Mouse (Mus musculus) urinary bladder, adult 18-20 months (tissue): ENCODE measurements around the gene Hapln2.

Experiments
- DNase-seq, 2 experiments: peaks; one replicate each; pipeline ENCODE4 v3.0.0; 2022; ENCODE audit warnings: low spot score in 2 of 2, mixed read lengths in 2 of 2

Hapln2 gene

DNA sequence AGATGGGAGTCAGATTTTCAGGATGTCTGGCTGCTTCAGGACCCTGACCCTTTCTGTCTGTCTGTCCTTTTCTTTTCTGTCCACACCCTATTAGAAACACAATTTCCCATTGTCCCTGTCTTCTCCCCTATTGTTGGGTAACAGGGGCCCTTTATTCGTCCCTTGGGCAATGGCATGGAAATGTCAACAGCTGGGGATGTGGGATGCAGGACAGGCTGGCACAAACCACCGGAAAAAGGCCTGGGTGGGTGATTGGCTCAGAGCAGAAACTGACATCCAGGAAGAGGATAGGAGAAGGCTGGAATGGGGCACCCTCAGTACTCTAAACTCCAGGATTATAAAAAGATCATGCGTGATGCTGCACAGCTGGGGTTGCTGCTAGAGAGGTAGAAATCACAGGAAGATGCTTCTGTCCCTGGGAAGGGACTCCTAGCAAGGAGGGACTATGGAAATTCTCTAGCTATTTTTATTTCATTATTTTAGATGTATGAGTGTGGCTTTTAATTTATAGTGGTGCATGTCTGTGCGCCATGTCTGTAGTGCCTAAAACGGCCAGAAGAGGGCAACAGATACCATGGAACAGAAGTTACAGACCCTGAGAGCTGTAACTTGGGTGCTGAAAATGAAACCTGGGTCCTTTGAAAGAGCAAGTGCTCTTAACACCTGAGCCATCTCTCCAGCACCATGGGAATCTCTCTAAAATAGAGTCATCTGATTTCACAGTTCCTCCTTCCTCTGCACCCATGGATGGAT lies at the start of gene Hapln2:
Gene Hapln2 (minus strand): TSS at position 150 of the 753 bp plus-strand sequence.
- DNase-seq, result no peak

DNA sequence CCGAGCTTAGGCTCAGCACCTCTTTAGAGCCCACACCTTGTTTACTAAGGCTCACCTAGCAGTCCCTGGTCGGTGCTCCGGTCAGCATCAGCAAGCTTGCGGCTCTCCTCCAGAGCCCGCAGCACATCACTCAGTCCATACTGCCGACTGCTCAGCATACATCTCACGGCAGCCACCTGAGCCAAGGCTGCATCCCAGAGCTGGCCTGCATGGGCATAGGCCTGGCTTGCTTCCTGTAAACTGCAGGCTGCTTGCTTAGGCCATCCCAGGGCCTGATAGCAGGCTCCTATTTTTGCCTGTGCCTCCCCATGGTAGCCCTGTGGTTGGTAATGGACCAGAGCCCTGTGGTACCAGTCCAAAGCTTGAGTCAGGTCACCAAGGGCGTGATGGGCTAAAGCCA lies 47.4 kb upstream of the Hapln2 start:
- no peak for DNase-seq

DNA sequence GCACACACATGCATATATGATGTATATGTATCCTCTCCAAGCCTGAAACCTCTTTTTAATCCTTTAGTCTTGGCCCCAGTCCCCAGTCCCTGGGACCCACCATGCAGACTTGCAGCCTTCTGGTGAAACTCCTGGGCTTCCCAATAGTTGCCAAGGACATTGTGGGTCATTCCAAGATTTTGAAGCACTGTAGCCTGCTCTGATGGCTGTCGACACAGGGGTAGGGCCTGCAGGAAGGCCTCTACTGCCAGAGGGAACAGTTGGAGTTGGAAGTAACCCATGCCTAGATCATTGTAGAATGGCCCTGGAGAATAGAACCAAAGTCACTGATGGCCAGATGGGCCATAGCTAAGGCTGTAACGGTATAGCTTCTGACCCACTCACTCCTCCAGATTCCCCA lies 47.0 kb upstream of the Hapln2 start:
- DNase-seq, result no peak

DNA sequence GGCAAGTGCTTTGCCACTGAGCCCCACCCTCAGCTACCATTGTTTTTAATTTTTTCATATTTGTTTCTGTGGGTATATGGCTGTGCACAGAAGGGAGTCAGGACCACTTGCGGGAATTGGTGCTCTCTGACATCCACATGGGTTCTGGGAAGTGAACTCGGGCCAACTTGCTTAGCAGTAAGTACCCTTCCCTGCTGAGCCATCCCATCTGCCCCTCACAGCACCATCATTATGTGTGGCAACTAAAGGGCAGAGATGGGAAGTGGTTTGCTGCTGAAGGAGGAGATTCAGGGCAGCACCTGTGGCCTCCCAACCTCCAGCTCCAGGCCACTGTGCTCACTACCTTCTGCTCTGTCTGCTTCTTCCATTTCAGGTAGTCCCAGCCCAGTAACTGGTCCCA lies 46.2 kb upstream of the Hapln2 start:
- DNase-seq, result no peak

DNA sequence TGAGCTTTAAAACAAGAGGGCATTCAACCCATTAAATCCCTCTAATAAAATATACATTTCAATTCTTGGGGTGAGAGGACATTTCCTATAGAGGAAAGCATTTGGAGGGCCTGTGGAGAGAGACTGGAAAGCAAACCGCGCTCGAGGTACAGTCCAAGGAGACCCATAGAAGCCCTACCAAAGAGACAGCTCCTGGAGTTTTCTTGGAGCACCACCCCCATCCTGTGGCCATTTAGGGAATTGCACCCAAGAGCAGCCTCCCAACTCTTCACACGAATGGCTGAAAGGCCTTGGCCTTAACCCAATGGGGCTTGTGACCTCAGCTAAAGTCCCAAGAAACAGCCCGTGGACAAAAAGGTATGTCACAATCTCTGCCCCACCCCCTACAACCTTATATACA lies 44.4 kb upstream of the Hapln2 start:
- DNase-seq, result peak; percentile 70 to 87

DNA sequence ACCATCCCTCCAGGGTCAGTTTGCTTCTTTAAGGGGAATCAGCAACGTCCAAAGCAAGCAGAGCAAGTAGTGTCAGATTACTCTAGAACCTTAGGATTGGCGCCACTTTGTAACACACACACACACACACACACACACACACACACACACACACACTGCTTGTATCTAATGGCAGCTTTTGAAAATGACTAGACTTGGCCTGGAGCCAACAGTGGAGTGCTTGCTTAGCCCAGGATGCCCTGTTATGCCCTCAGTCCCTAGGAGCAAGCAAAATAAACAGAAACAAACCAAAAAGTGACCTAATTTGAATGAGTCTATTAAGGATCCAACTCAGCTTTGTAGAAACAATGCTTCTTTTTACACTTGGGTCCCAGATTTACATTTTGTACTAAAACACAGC lies 41.0 kb upstream of the Hapln2 start:
- no peak for DNase-seq

DNA sequence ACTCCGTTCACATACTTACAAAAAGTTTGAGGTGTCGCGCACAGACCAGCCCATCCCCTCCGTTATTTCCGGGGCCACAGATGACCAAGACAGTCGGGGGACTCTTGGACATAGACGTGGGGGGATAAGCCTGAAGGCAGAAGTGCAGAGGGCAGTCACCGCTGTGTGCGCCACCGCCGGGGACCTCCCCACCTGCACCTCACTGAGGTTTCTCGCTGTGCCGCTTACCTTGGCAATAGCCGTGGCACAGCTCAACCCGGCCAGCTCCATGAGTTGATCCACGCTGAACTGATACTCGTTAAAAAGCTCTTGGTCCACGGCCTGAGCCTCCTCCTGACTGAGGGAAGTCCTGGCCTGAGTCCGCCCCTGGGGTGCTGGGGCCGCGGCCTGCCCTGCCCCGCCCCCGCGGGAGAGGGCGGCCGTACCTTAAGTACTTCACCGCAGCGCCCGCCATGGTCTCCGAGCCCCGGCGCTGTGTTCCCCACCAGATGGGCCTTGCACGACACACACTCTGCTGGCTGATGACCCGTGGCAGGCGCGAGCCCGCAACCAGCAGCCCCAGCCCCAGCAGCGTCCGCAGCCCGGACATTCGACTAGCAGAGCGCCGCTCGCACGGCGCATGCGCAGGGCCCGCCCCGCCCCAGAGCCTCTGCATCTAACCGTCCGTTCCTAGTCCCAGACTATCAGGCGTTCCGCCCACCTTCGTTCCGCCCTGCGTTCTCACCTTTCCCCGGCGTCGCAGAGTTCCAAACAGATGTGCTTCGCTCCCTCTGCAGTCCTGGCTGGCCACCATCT lies 30.7 kb upstream of the Hapln2 start, which contains the start of gene Naxe:
Gene Naxe (minus strand): TSS at position 594 of the 795 bp plus-strand sequence.
- DNase-seq, result peak; percentile 78 to 84

DNA sequence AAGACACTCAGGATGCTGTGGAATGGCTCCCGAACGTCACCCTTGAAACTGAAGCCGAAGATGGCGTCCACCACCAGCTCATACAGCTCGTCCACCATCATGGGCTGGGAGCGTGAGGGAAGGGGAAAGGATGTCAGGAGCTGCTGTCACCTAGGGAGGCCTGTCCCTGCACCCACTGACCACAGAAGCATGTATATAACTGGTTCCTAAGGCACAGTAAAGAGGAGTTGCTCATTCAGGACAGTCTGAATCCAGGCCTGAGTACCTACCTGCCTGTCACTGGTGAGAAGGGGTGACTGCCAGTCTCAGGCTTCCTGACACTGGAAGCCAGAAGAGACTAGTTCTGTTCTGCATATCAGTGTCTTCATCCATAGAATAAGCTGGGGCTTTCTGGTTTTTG lies 29.6 kb upstream of the Hapln2 start:
- DNase-seq, result no peak

DNA sequence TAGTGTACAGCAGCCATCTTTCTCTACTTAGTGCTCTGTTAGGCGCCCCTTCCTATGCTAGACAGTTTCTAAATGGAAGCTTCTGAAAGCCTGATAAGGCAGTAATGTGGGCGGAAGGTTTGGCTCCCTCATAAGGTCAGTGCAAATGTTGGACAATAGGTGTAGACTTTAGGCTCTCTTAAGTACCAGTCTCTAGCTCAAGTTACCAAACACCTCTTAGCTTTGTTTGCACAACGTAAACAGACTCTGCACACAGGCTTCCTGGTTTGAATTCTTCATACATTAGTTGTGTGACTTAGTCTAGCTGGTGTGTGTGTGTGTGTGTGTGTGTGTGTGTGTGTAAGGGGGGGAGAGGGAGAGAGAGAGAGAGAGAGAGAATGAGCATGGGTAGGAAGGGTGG lies 22.1 kb upstream of the Hapln2 start:
- peak in 1 of 2 experiments; percentile 6 for DNase-seq

DNA sequence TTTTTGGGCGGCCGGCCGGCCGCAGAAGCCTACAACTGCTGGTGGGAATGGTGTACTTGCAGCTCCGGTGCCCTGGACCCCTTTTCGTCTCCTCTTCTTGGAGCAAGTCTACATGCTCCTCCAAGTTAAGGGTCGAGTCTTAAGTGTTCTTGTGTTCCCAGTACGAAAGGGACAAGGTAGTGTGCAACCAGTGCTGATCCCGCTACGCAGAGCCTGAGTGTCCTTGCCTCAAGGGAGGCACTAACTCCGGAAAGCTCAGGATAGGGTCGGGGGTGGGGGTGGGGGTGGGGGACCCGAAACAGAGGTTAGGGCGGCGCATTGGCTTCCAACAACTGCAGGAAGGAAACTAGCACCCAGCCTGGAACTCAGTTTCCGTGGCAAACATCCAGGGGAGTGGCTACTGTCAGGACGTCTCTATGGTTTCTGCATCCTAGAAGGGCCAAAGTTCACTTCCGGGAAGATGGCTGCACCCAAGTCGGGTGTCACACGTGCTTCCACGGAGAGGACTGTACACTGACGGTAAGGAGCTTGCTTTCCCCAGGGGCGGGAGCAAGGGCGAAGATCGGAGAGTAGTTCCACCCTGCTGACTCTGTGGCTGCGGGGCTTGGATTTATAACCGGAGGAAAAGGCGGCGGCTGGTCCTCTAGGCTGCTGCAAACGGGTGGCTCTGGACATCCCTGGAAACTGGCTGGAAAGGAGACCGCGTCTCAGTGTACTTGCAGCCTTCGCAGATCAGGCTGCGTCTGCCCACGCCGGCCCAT lies 15.5 kb upstream of the Hapln2 start, which contains the start of gene Gpatch4:
Gene Gpatch4 (plus strand): TSS at position 448 of the 761 bp plus-strand sequence.
- DNase-seq, result peak; percentile 72 to 79

DNA sequence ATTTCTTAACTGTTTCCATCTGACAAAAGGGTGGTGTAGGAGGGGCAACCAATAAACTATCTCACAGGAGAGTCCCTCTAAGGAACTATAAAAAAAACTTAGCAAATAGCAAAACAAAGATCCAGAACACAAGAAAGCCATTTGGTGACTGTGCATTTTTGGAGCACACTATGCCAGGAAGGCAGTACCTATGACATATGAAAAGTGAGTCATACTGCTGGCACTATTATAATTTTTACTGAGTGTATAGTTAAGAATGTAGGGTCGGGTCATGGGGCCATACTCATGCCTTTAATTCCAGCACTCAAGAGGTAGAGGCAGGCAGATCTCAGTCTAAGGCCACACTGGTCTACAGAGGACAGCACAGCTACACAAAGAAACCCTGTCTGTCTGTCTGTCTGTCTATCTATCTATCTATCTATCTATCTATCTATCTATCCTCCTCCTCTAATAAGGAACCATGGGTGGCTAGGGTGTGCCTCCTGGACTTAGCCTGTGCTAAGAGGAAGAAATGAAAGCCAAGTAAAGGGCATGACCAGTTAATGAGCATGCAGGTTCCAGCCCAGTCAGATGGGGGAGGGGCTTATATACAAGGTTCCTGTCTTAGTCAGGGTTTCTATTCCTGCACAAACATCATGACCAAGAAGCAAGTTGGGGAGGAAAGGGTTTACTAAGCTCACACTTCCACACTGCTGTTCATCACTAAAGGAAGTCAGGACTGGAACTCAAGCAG lies 8.3 kb upstream of the Hapln2 start:
- DNase-seq, result no peak

DNA sequence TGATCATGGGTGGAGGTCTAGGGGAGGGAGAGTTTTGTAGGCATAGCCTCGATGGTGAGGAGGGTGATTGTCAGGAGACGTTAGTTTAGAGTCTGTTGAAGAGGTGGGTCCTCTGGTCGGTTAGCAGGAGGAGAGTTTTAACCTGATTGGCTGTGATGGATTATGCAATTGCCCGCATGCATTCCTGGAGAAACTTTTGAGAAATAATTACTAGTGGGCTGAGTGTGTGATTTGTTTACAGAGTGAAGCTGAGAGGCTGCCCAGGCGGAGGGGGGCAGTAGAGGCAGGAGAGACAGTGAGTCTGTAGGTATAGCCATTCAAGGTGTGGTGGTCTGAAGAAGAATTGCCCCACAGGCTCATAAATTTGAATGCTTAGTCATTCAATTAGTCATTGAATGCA lies 6.1 kb upstream of the Hapln2 start:
- DNase-seq, result no peak

DNA sequence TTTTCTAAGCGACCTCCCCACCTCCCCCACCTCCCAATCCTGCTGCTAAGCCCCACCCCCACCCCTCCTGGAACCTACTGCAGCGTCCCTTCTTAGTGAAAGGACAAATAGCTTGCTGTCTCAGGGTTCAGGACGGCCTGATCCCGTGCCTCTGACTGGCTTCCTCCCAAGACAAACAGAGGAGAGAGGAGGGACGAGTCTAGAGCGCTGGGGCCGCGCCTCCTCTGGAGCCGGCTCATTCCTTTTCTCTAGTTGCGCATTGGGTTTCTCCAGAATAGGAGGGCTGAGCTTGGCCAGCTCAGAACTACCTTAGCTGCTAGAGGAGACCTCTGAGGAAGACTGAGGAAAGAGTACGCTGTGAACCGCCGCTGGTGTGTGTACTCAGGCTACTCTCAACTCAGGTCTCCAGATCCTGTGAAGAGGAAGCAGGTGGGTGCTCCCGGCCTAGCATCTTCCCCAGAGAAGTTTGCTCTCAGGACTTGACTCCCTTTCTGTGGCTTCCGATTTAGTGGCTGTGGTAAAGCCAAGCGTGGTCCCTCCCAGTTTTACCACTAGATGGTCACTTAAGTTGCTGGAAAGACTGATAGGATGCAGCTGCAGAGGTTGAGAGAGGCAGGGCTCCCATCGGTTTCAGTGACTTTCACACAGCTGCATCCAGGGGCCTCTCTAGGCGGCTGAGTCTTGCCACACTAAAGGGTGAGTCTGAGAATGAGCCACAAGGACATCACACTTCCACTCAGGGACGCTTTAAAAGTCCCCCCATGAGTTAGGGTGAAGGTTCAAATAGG lies 3.4 kb upstream of the Hapln2 start:
- DNase-seq, result peak in 1 of 2 experiments; percentile 41

DNA sequence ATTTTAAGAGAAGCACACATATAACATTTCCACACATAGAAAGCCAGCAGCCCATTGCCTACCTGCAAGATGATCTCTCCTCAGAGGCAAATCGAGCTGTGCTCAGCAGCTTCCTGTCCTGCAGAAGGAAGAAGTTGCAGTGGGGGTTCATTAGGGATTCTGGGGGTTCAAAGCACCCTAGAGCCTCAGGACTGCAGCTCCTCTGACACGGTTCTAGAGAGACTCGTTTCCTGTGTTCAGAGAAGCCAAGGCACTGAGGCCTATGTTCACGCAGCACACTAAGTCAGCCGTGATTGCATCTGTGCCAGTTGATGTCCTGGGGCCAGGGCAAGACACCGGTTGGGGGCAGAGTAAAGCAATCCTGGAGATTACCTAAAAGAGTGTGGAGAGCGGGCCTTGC lies 560 bp downstream of the Hapln2 start:
- no peak for DNase-seq

DNA sequence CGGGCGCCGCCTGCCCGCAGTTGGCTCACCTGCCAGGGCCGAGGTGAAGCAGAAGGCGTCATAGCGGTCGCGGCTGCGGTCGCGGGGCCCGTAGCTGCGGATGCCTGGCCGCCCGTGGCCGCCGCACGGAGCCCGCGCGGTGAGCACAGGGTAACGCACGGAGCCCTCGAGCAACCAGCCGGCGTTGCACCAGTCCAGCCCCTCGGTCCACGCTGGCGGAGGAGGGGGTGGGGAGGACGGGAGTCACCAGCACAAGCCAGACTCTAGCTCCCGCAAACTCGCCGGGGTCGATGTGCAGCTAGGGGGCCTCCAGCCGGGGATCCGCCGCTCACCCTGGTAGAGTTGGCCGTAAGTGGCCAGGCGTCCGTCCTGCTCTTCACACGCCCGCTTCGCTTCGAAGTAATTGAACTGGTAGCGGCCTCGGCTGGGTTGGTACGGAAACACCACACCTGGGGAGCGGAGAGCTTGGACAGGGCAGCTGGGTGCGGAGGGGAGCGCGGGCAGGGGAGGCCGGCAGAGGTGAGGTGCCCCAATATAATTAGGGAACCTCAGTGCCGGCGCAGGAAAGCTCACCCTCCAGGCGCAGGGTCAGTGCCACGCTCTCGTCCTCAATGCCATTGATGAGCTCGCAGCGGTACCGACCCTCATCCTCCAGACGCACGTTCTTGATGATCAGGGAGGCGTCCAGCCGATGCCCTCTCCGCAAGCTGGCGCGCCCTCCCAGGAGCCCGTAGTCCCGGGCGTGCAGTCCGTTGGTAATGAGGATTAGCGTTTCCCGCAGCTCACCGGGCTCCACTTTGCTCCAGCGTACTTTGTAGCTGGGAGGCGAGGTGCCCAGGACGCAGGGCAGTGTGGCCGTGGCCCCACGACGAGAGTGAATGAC lies 4.0 kb downstream of the Hapln2 start:
- DNase-seq, result no peak

DNA sequence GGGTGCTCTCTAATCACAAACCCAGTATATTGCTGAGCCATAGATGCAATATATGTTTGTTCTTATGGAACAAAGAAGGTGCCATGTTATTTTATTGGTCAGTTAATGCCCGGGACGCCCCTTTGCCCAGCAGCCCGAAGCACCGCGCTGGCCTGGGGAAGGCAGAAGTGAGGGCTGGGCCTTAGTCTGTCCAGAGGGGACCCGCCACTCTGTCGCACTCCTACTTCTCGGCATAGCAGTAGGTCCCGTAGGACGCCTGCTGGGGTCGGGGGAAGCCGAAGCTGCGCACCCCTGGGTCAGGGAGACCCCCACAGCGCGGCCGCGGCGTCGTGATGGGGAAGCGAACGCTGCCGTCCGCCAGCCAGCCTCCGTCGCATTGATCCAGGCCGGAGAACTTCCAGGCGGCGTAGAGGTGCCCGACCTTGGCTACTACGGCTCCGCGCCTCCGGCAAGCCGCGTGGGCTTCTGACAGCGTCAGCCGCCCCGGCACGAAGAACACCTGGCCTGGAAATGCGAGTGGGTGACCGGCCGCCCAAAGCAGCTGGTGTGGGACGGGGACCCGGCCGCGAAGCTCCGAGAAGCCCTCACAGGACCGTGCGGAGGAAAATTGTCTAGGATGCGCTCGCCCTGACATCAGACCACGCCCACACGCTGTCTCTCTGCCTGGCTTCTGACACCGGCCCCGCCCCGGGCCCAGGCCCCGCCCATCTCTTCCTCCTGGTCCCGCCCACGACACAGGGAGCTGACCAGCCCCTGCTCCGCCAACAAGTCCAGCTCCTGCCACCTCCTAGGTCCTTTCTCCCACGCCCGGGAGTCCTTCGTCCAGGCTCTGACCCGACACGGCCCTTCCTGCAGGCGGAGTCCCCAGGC lies 4.8 kb downstream of the Hapln2 start:
- peak; percentile 85 to 90 for DNase-seq

DNA sequence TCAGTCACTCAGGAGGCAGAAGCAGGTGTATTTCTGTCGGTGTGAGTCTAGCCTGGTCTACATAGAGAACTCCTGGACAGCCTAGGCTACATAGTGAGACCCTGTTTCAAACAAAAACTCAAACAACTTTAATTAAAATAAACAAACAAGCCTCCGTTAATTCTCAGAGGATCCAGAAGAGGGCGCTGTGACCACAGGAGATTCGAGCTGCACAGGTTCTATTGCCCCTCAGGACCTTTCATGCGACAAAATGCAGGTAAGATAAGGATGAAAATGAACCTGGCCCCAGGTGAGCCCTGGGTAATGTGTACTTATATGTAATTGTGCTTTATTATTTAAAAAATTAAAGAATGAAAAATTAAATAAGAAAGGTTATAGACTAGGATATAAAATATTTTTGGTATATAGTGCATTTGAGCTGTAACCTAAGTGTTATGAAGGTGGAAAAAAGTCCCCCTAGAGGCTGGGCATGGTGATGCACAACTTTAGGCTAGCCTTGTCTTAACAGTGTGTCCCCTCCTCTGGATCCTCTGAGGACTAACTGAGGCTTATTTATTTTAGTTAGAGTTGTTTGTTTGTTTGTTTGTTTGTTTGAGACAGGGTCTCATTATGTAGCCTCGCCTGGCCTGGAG lies 16.6 kb downstream of the Hapln2 start:
- no peak for DNase-seq
